Mouse (Mus musculus): ENCODE results near the gene Sh3glb2. TPM values are rescaled to one million over a fixed set of nuclear protein-coding genes. Genes with fewer than 3 reads are reported as not detected.

Gene Sh3glb2
- polyA plus RNA-seq, 1 experiment from 2014 or later: 38.1 TPM

DNA sequence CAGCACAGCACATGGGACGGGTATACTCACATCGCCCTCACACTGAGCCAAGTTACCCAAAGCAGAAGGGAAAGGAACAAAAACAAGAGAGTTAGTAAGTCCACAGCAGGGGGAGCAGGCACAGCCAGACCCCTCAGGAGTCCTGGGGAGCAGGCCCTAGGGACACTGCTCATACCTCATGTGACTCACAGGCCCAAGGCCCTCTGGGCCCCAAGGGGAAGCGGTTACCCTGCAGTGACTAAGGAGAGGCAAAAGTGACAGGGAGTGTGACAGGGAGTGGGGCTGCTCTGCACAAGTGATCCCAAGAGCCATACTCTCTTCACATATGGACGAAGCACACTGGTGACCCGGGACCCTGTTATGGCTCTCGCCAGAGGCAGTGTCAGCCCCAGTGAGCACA lies 9.9 kb downstream of the Sh3glb2 start:
- no peak for ATAC-seq
- no peak for TF ChIP-seq CTCF (IDR thresholded peaks at IDR 0.05; ENCODE audit: low read depth)
- Histone ChIP-seq H3K4me1 (replicated peaks; ENCODE audit: control insufficient read depth, insufficient read depth, low read length) (no peaks in the 10 kb centered on the region), H3K9ac (ENCODE audit: low read depth, low read length) (no peak overlapping the region), H3K4me2 (replicated peaks; ENCODE audit: low read depth) (no peak overlapping the region), H3K27me3 (replicated peaks; ENCODE audit: control insufficient read depth, insufficient read depth, low read length) (no peaks in the 10 kb centered on the region), H3K9me3 (ENCODE audit: control insufficient read depth) (no peaks in the 10 kb centered on the region), H3K27ac (ENCODE audit: low read depth, low read length) (no peak overlapping the region), H3K4me3 (ENCODE audit: low read depth, low read length) (no peak overlapping the region), H3K36me3 (ENCODE audit: control insufficient read depth, insufficient read depth) (peaks cover 86% of the 10 kb centered on the region)
- 91% methylated on average over 6 of the region's 6 CpGs for WGBS

DNA sequence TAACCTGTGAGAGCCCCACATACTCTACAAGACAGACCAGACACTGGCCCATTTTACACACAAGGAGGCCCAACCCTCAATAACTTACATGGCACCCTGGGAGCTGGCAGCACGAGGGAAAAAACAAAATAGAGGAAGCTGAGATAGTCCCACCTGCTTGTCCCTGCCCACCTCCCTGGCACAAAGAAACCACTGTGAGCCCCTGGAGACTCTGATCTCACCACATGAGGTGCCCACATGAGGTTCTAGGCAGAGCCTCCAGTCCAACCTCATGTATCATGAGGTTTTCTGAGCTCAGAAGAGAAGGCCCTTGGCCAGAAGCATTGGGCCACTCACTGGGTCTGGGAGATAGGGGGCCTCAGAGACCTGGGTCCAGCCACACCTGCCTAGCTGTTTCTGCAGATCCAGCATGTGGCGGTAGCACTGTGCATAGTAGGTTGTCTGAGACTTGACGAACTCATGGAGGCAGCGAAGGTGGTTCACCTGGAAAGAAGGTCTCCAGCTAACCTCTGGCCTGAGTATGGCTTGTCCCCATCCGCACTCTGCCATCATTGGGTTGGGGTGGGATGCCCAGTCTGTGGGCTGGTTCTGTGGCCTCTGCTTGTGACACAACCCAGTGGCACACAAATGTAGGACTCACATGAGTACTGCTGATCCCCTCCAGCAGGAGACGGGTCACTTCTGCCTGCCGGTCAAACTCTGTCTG lies 13.0 kb downstream of the Sh3glb2 start:
- Histone ChIP-seq H3K9me3 (ENCODE audit: control insufficient read depth) (no peaks in the 10 kb centered on the region), H3K4me2 (replicated peaks; ENCODE audit: low read depth) (no peak overlapping the region), H3K27me3 (replicated peaks; ENCODE audit: control insufficient read depth, insufficient read depth, low read length) (no peaks in the 10 kb centered on the region), H3K4me3 (ENCODE audit: low read depth, low read length) (no peak overlapping the region), H3K9ac (ENCODE audit: low read depth, low read length) (no peak overlapping the region), H3K4me1 (replicated peaks; ENCODE audit: control insufficient read depth, insufficient read depth, low read length) (no peaks in the 10 kb centered on the region), H3K36me3 (ENCODE audit: control insufficient read depth, insufficient read depth) (peaks cover 96% of the 10 kb centered on the region), H3K27ac (ENCODE audit: low read depth, low read length) (no peak overlapping the region)
- WGBS: 83% methylated on average over 7 of the region's 7 CpGs
- no peak for TF ChIP-seq CTCF (IDR thresholded peaks at IDR 0.05; ENCODE audit: low read depth)
- ATAC-seq: no peak

DNA sequence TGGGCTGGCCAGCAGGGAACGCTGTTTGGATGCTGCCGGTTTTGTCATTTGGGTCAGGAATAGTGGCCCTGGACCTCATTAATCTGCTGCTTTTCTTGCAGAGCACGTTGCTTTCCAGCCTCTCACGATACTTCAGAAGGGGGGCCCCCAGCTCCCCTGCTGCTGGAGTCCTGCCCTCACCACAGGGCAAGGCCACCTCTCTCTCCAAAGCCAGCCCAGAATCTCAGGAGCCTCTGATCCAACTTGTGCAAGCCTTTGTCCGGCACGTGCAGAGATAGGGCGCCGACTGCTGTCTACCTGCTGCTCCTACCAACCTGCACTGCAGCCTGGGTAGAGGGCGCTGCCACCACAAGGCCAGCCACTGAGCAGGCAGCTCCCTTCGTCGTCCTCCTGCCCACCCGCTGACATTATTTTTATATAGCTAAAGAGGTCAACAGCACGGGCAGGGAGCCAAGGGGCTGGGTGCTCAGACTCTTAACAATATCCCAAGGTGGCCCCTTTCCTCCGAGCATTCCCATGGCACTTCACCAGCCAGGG lies 15.5 kb downstream of the Sh3glb2 start:
- WGBS: 64% methylated on average over 14 of the region's 14 CpGs
- Histone ChIP-seq H3K4me1 (replicated peaks; ENCODE audit: control insufficient read depth, insufficient read depth, low read length) (no peaks in the 10 kb centered on the region), H3K4me2 (replicated peaks; ENCODE audit: low read depth) (no peak overlapping the region), H3K9ac (ENCODE audit: low read depth, low read length) (no peak overlapping the region), H3K27me3 (replicated peaks; ENCODE audit: control insufficient read depth, insufficient read depth, low read length) (no peaks in the 10 kb centered on the region), H3K4me3 (ENCODE audit: low read depth, low read length) (no peak overlapping the region), H3K27ac (ENCODE audit: low read depth, low read length) (no peak overlapping the region), H3K36me3 (ENCODE audit: control insufficient read depth, insufficient read depth) (peaks cover 96% of the 10 kb centered on the region), H3K9me3 (ENCODE audit: control insufficient read depth) (no peaks in the 10 kb centered on the region)
- peak; percentile 32; the same call in 1 of the 2 replicates for TF ChIP-seq CTCF (IDR thresholded peaks at IDR 0.05; ENCODE audit: low read depth)
- no peak for ATAC-seq

DNA sequence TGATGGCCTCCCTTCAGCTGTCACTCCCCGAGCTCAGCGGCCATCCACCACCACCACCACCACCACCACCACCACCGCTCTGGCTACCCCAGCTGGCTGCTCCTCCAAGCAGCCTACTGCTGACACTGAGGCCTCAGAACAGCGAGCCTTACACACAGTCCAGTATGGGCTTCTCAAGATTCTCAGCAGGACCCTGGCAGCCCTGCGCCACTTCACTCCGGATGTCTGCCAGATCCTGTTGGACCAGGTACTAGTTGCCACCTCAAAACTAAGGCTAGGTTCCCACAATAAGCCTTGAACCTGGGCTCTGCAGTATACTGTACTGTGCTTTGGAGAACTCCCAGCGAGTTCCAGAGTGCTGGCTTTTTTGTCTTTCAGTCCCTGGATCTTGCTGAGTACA lies 16.6 kb downstream of the Sh3glb2 start:
- H3K4me3 ChIP-seq (ENCODE audit: low read depth, low read length): no peak overlapping the region
- no peaks in the 10 kb centered on the region for H3K27me3 ChIP-seq (replicated peaks; ENCODE audit: control insufficient read depth, insufficient read depth, low read length)
- H3K36me3 ChIP-seq (ENCODE audit: control insufficient read depth, insufficient read depth): peaks cover 94% of the 10 kb centered on the region
- TF ChIP-seq CTCF (IDR thresholded peaks at IDR 0.05; ENCODE audit: low read depth): no peak
- WGBS: 94% methylated on average over 7 of the region's 7 CpGs
- H3K4me1 ChIP-seq (replicated peaks; ENCODE audit: control insufficient read depth, insufficient read depth, low read length): no peaks in the 10 kb centered on the region
- H3K27ac ChIP-seq (ENCODE audit: low read depth, low read length): no peak overlapping the region
- H3K9me3 ChIP-seq (ENCODE audit: control insufficient read depth): no peaks in the 10 kb centered on the region
- no peak overlapping the region for H3K4me2 ChIP-seq (replicated peaks; ENCODE audit: low read depth)
- ATAC-seq: no peak
- H3K9ac ChIP-seq (ENCODE audit: low read depth, low read length): no peak overlapping the region

DNA sequence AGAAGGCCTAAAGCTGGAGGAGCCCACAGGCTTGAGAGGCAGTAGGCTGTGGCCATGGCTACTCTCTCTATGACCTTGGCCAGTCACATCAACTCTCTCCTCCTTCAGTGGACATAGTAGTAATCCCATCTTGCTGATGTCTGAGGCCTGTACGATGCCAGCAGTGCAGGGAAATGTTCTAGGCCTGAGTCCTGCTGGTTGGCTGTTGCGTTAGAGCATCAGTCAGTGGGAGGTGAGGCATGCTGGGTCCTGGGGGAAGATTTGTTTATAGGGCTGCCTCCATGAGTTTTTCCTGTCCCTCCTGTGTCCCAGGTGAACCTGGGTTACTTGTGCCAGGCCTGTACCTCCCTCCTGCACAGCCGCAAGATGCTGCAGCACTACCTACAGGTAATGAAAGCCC lies 17.1 kb downstream of the Sh3glb2 start:
- TF ChIP-seq CTCF (IDR thresholded peaks at IDR 0.05; ENCODE audit: low read depth): no peak
- Histone ChIP-seq H3K27ac (ENCODE audit: low read depth, low read length) (no peak overlapping the region), H3K27me3 (replicated peaks; ENCODE audit: control insufficient read depth, insufficient read depth, low read length) (no peaks in the 10 kb centered on the region), H3K4me1 (replicated peaks; ENCODE audit: control insufficient read depth, insufficient read depth, low read length) (no peaks in the 10 kb centered on the region), H3K36me3 (ENCODE audit: control insufficient read depth, insufficient read depth) (peaks cover 97% of the 10 kb centered on the region), H3K9ac (ENCODE audit: low read depth, low read length) (no peak overlapping the region), H3K9me3 (ENCODE audit: control insufficient read depth) (no peaks in the 10 kb centered on the region), H3K4me2 (replicated peaks; ENCODE audit: low read depth) (no peak overlapping the region), H3K4me3 (ENCODE audit: low read depth, low read length) (no peak overlapping the region)
- no peak for ATAC-seq
- 92% methylated on average over 3 of the region's 3 CpGs for WGBS

DNA sequence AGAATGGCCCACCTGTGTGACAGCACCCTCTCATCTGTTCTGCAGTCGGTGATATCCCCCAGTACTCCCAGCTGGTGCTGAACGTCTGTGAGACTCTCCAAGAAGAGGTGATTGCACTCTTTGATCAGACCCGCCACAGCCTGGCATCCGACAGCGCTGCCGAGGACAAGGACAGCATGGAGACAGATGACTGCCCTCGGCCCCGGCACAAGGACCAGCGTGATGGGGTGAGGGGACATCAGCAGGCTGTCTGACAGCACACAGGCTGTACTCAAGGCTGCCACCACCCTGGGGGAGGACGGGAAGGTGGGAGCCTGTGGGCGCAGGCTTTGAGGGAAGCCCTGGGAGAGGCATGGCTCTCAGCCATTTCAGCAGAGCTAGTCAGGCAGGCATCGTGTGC lies 22.0 kb downstream of the Sh3glb2 start:
- 82% methylated on average over 12 of the region's 12 CpGs for WGBS
- no peaks in the 10 kb centered on the region for H3K27me3 ChIP-seq (replicated peaks; ENCODE audit: control insufficient read depth, insufficient read depth, low read length)
- no peak for TF ChIP-seq CTCF (IDR thresholded peaks at IDR 0.05; ENCODE audit: low read depth)
- H3K4me1 ChIP-seq (replicated peaks; ENCODE audit: control insufficient read depth, insufficient read depth, low read length): no peaks in the 10 kb centered on the region
- no peaks in the 10 kb centered on the region for H3K9me3 ChIP-seq (ENCODE audit: control insufficient read depth)
- no peak overlapping the region for H3K9ac ChIP-seq (ENCODE audit: low read depth, low read length)
- H3K36me3 ChIP-seq (ENCODE audit: control insufficient read depth, insufficient read depth): peaks cover 97% of the 10 kb centered on the region
- ATAC-seq: no peak
- H3K4me3 ChIP-seq (ENCODE audit: low read depth, low read length): no peak overlapping the region
- H3K4me2 ChIP-seq (replicated peaks; ENCODE audit: low read depth): no peak overlapping the region
- no peak overlapping the region for H3K27ac ChIP-seq (ENCODE audit: low read depth, low read length)
